Mouse (Mus musculus) telencephalon, adult 2 months (tissue): ENCODE data around the gene Cdh22.

Source experiments
- DNase-seq: peaks from one replicate; pipeline ENCODE4 v3.0.0-alpha.2; 2011; ENCODE audit warnings: low read depth, low spot score

Gene Cdh22

DNA sequence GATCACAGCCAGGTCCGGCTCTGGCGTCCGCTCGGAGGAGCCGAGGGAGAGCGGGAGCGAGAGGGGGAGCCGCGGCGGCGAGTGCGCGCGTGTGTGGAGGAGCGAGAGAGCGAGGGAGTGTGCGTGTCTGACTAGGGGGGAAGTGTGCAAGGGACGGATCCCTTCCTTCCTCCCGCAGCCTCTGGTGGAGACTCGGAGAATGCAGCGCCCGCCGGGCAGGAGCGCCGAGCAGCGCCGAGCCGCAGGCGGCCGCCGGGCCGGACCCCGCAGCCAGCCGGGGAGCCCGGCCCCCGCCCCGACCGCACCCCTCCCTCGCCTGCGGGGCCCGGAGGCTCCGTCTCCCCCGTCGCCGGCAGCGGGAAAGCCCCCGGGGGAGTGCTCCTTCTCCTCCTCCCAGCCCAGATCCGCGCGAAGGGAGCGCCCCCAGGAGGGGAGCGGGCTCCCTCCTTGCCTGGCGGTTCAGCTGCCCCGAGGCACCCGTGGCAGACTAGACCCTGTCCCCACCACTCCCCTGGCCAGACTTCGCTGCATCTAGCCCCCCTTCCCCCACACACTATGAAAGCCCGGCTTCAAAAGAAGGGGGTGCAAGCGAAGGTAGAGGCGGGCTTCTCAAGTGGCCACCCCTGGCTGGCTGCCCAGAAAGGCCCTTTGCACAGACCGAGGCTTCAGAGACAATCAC, at the start of gene Cdh22:
Gene Cdh22, minus strand, starts transcription at position 241 of the 679 bp plus-strand sequence.
- no peak for DNase-seq

DNA sequence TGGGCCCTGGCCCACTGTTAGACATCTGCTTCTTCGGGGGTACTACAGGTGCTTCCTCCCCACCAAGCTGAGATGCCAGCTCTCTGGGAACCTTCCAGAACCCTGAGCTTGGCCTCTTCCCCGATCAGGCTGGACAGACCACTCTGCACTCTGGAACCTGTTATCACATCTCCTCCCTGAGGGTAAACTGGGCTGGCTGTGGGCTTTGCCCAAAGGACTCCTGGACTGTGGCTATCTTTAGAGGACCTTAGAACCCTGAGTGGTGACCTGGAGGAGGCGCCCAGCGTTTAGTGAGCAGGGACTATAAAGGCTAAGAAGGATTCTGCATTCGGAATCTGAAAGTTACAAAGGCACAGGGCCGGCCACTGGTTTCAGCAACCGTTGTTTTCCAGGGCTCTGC, 49.7 kb upstream of the Cdh22 start:
- DNase-seq: no peak

DNA sequence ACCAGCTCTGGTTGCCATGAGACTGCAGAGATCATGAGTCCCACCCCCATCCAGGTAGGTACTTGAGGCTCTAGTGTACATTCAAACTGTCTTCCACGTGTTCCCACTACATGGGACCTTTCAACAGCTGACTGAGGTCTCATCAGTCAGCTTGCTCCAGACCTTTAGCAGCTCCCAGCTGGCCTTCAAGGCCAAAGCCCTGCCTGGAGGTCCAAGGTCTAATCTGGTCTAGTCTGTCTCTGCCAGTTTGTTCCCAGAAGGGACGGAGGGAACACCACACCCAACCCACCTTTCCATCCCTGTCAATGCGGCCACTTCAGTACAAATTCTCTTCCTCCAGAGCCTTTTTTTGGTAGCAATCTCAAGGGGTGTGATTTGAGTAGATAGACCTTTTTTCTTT, 49.0 kb upstream of the Cdh22 start:
- no peak for DNase-seq

DNA sequence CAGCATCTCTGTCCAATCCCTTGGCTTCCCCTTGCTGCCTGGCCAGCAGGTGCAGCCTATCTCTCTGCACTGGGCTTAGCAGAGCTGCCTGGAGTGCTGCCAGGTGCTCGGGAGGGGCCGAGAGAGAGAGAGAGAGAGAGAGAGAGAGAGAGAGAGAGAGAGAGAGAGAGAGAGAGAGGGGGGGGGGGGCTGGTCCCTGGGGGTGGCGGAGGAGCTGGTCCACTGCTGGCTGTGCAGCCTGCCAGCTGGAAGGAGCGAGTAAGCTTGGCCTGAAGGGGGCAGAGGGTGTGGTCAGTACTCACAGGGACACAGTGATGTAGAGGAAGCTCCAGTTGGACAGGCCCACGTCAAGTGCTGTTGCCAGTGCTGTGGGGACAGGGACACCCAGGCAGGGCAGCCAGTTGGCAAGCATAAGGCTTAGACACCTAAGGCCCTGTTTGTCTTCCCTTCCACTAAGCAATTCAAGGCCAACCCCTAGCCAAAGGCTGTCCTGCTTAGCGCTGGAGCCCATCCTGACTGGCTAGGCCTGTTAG, 47.2 kb upstream of the Cdh22 start:
- no peak for DNase-seq

DNA sequence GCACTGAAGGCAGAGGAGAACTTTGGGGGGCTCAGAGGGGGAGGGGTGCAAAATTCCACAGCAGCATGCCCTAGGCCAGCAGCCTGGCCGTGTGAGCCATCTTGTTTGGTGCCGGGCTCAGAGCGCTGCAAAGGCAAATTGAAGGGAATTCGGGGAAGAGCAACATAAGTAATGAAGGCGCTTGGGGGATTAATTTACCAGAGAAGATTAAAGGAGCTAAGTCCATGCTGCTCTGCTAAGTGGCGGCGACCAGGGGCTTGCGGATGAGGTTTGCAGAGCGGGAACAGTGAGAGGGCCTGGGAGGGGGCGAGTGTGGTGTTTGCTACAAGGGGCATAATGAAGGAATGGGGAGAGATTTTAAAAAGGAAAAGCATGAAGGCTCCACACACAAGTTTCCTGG, 44.7 kb upstream of the Cdh22 start:
- DNase-seq: no peak

DNA sequence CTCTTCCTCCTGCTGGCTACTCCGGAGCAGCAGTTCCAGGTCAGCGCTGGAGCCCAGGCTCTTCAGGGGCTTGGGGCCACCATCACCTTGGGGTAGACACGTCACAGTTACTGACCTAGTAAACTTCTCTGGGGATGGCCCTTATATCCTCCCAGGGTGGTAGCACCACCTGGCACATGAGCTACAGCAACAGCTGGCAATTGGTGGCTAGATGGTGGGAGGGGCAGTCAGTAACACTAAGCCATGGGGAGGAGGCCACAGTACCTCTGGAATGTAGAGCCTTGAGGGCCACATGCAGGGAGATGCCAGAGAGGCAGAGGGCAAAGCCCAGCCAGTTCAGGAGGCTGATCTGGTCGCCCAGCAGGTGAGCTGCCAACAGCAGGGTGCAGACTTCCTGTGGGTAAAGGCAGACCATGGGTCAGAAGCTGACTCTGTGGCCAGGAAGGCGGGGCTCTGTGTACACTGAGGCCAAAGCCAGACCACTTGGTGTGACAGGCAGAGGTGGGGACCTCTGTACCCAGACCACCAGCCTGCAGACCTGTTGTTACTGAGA, 42.6 kb upstream of the Cdh22 start:
- no peak for DNase-seq

DNA sequence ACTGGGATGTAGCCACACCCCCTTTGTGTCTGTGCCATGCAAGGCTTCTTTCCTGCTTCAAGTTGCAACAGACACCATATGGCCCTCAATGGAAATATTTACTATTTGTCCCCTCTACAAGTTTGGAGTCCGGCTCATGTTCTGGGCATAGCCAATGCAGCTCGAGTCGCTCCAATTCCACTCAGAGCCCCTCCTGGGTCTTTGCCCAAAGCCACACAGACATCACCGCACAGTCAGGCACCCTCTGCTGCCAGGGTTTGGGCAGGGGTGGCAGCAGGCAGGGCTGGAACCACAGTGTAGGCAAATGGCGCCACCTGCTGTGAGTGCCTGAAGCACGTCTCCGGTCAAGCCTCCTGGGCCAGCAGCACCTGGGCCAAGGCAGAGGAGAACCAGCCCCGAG, 41.2 kb upstream of the Cdh22 start:
- peak; percentile 24 for DNase-seq

DNA sequence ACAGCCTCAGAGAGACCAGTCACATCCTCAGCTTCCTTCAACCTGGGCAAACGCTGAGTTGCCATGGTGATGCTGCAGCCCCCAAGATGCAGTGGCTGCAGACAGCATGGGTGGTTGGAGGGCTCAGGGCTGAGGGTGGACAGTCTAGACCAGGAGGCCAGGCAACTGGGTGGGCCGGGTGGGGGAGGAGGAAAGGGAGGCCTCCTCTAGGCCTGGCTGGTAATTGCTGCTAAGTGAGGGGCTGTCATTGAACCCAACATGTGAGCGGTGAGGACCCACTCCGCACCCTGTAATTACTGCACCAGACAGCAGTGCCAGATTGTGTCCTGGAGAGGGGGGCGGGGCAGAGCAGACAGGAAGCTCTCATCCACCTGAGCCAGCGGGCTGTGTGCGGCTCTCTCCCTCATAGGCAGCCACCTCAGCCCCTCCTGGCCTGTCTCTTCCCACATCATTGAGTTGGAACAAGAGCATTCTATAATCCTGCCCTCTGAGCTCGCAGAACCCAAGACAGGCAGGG, 40.5 kb upstream of the Cdh22 start:
- DNase-seq: no peak

DNA sequence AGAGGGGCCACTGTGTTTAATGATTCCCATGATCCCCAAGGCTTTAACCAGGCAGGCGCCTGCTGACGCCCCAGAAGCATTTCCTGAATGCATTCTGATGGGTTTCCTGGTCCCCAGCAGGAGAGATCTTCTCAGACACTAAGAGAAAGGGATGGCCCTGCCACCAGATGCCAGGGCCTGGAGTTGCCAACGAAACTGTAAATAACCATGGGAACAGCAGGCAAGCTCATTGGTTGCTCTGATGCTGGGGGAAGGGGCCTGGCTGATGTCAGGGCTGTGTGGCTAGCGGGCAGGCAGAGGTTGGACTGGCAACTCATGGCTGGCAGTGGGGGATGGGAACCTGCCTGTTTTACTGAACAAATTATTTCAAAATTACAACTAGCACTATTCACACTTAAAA, 38.9 kb upstream of the Cdh22 start:
- no peak for DNase-seq

DNA sequence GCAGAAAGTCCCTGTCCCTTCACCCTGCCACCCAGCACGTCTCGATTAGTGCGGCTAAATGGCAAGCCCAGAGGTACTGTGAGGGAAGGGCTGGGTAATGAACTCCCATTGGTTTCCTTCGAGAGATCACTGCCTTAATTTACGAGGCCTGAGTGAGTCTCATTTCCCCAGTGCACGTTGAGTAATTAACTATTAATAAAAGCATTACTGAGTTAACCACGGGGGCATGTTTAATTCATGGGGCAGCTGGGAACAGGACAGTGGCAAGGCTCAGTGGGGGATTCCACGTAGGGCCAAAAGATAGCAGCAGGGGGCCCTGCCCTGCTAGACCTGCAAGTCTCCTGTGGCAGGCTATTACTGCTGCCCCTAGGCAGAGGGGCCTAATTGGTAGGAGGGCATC, 36.7 kb upstream of the Cdh22 start:
- DNase-seq: no peak

DNA sequence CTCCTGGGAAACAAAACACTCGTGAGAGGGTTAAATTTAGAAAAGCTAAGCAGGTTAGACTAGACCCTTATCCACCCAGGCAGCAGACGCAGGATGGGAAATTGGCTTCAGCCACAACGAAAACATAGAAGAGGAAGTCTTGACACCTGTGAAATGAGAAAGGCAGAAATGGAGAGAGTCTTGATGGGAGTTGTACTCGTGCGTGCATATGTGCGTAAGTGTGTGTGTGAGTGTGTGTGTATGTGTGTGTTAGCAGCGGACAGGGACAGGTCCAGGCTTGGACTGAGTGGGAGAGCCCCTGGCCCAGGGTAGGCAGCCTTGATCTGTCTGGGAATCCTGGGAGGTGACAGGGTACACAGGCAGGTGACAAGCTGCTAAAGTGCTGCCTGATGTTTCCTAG, 36.2 kb upstream of the Cdh22 start:
- DNase-seq: no peak

DNA sequence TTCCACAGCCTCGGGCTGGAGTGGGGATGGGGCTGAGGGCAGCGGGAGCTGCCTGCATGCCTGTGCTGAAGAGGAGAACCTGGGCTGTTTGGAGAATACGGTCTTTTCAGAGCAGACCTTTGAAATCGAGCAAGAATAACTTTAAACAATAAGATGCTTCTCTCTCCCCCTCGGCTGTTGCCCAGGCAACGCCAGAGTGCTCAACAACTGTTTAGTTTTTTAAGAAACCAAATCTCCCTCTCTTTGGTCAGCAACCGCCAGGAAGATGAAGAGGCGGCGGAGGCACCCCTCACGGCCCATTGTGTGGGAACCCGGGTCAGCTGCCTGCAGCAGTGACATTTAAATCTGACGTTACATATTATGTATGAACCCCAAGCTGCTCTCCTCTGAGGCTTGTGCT, 32.1 kb upstream of the Cdh22 start:
- no peak for DNase-seq

DNA sequence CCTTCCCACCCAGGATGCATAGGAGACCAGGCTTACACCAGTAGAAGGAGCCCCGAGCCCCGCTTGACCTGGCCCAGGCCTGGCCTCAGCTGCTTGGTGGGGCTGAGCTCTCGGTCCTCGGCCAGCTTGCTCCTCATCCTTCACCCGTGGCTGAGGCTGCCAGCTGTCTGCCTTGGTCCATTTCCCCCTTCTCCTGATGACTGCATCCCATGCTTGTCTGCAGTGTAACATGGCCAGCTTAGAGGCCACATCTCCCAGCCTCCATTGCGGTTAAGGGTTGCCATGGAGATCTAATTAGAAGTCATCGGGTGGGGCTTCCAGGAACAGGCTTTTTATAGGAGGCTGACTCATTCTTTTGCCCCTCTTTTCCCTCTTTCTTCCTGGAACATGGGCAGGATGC, 29.2 kb upstream of the Cdh22 start:
- DNase-seq: peak; percentile 28

DNA sequence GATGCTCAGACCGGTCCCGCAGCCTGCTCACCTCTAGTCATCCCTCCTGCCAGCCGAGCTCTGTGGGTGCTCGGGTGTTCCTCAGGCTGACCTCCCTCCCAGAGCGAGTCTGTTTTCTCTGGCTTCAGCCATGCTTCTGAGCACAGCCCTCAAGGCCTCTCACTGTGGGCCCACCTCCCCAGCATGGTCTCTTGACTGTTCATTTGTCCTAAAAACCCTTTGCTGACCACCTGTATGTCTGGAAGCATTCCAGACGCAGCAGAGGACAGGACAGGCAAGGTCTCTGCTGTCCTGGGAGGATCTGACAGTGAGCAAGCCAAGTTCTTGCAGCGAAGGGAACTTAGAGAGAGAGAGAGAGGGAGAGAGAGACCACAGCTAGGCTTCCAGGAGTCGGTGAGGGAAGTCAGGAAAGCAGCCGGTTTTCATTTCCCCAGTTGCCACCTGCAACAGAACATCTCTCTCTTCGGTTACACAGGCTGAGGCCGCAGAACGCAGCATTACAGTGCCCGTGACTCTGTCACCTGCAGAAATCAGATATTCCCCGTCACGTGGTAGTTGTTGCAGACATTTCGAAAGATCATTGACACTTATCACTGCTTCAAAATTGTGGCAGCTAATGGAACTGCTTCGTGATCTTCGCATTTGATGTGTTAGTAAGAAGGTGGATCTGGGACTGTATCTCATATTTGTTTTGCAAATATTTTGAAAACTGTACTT, 27.8 kb upstream of the Cdh22 start:
- no peak for DNase-seq

DNA sequence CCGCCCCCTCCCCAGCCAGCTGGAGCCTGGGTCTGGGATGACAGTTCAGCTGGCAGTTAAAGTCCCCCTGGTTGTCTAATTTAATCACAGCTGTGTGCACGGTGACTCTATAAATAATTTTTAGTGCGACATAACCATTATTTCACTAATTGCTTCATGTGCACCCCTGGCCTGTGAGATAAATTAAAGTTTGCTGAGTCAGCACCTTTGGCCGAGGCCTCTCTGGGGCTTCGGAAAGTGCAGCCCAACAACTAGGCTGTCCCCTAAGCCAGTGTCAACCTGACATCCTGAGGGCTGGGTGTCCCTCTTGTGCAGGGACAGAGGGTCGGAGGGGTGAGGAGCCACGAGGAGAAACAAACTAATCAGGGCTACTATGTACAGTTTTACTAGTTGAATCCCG, 25.2 kb upstream of the Cdh22 start:
- DNase-seq: no peak

DNA sequence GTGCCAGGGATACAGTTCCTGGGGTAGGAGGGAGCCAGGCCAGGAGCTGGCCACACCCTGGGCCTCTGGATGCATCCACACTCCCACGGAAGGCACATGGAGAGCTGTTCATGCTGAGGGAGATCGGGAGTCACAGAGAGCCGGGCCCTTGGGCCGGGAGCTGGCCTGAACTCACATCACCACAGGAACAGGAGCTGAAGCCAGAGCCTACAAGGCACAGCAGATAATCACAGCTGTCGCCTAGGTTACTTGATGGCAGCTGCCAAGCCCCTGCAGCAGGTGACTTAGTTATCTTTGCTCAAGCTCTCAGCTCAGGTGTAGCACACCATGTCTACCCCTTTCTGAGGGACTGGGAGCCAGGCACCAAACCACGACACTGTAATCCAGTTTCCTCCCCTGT, 23.7 kb upstream of the Cdh22 start:
- DNase-seq: no peak

DNA sequence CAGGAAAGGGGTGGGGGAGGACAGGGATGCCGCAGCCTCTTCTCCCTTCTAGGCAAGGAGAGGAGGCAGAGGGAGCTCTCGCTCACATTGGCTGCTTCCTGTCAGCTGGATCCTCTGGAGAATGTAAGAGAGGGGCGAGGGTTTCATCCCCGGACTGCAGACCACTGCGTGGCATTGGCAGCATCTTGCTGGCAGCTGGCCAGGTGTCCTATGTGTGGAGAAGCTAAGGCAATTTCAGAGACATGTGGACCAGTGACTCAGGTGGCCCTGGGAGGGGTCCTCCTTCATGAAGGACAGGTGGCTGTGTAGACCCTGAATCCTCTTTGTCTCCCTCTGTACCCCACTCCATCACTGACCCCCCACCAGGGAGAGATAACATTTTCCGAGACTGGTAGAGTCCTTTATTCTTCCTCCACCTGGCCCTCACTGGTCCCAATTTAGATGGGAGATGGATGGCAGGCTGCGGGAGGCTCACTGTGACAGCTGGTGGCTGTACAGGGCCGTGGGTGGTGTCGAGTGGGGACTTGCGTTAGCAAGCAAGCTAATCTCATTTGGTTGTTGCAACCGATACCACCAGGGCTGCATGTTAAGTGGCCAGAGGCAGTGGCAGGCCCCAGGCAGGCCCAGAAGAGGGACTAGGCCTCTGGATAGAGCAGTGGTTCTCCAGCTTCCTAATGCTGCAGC, 22.6 kb upstream of the Cdh22 start:
- DNase-seq: no peak

DNA sequence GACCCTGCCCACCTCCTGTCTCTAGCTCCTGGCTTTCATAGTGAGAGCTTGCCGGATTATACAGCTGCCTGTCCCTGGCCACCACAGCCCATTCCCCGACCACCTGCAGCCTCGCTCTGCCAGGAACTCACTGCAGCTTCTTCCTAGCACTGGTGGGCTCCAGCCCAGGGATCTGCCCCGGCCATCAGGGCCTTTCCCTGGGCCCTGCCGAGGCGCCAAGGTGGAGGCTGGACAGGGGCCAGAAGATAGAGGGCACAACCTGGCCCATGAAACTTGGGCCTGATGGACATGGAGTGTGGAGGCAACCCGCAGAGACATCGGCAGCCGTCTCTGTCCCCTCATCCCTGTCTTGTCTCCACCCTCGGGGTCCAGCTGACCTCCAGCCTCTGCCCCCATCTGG, 21.6 kb upstream of the Cdh22 start:
- no peak for DNase-seq

DNA sequence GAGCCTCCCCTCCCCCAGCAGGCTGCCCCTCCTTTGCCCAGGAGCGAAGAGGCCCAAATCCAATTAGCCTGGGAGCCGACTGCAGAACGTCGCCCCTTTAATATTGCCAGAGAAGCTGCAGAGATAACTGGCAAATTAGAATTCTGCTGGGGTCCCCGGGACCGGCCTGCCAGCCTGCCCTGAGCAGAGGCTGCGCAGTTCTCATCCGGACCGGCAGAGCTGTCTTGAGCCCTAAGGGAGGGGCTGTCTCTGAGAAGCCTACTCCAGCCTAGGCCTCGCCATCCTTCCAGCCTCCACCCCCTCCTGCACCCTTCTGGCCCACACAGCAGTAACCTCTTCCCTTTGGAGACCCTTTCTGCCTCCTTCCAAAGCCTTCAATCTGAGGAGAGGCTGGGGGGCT, 19.2 kb upstream of the Cdh22 start:
- DNase-seq: no peak

DNA sequence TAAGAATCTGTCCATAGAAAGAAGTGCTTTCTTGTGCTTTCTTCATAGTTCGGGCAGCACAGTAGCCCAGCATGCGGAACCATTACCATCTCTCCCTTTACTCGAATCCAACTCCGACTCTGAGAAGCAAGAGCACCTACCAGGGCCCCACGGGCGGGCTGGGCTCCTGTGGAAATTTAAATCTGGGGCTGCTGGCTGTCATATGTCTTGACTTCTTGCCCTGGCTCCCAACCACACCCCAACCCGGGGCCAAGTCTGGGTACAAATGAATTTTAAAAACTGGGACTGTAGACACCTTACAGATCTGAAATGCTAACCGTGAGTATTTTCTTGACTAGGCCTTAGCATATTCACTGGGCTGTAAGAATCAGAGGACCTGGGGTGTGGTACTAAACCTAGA, 18.6 kb upstream of the Cdh22 start:
- DNase-seq: no peak

DNA sequence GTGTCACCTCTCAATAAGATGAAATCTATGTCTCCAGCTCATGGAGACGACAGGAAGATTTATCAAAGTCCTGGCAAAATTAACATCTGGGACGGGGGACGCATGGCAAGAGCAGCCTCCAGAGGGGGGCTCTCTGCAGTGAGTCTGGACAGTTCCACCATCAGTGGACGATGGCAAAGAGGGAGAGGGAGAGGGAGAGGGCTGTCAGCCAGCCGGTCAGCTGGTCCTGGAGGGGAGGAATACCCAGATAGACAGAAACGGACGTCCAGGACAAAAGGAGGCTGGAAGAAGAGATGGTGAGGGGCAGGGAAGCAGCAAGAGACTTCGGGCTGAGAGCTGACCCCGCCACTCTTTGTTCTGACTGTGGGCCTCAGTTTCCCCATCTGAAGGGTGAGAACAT, 18.1 kb upstream of the Cdh22 start:
- DNase-seq: no peak

DNA sequence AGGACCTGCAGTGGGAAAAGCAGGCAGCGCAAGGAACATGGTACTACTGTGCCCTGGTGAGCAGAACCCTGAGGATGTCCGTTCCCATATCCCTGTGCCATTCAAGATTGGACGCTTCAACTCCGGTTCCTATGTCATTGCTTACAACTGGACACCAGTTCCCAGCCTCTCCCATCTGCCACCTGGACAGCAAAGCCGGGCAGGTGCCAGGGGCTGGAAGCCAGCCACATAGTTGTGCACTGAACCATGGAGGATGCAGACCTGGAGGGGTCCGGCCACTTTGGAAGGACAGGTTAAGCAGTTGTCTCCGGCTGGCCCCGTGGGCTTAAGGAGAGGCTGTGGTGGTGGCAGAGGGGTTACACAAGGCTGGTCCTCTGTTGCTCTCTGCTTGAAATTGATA, 17.7 kb upstream of the Cdh22 start:
- DNase-seq: no peak
